Mouse (Mus musculus) erythroblast, embryonic 14.5 days (primary cell): ENCODE measurements around the gene Zdhhc16. TPM values are rescaled to one million over a fixed set of nuclear protein-coding genes. Genes with fewer than 3 reads are reported as not detected.

Experiments used
- H3K27me3 ChIP-seq: 2 replicates; pipeline ENCODE4 v1.6.1; 2012; ENCODE audit warnings: inconsistent platforms; ENCODE audit not compliant: control insufficient read depth
- H3K36me3 ChIP-seq: 2 replicates; pipeline ENCODE4 v1.6.1; 2012; ENCODE audit warnings: mild to moderate bottlenecking, inconsistent platforms; ENCODE audit not compliant: control insufficient read depth
- H3K4me1 ChIP-seq: 2 replicates; pipeline ENCODE4 v1.6.1; 2012; ENCODE audit warnings: inconsistent platforms; ENCODE audit not compliant: control insufficient read depth
- H3K4me3 ChIP-seq: replicated peaks from 2 replicates; pipeline ENCODE3; 2012; ENCODE audit warnings: moderate library complexity, mild to moderate bottlenecking, inconsistent platforms
- H3K9me3 ChIP-seq: 2 replicates; pipeline ENCODE4 v1.6.1; 2012; ENCODE audit warnings: low read length, inconsistent platforms, mixed read lengths; ENCODE audit not compliant: control insufficient read depth
- GATA1 ChIP-seq: IDR thresholded peaks from 2 replicates; pipeline ENCODE4 v1.6.1; 2012; ENCODE audit warnings: low read length, inconsistent platforms, mixed read lengths
- TAL1 ChIP-seq: IDR thresholded peaks from 3 replicates; pipeline ENCODE4 v1.6.1; 2012; ENCODE audit warnings: low read length, inconsistent platforms, mixed read lengths
- polyA plus RNA-seq: library from polyadenylated mRNA; stranded (reverse); fragments of >175 nt; gene quantifications from 2 replicates; pipeline ENCODE4 v1.2.3, GENCODE M21; 2012

Gene Zdhhc16
- polyA plus RNA-seq, 1 experiment: 3.1 TPM

DNA sequence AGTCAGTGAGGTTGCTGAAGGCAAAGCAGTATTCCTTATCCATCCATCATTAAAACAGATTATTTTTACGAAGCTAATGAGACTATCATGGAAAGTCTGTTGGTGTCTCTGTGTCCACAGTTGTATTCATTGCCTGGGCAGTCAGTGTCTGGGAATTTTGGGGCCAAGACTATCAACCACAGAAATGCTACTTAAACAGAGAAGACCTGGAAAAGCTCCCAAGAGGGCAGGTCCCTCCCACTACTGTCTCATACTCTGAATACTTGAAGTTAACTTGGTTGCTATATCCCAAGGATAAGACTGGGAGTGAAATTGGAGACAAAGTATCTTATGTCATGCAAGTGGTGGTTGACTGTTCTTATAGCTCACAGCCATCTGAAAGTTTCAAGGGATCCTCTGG, 2.6 kb downstream of the Zdhhc16 start:
- Histone ChIP-seq H3K4me3 (no peak overlapping the region), H3K9me3 (no peaks in the 10 kb centered on the region), H3K27me3 (no peaks in the 10 kb centered on the region), H3K4me1 (peaks cover 33% of the 10 kb centered on the region), H3K36me3 (peaks cover 52% of the 10 kb centered on the region)
- TF ChIP-seq TAL1: no peak
- no peak for TF ChIP-seq GATA1

DNA sequence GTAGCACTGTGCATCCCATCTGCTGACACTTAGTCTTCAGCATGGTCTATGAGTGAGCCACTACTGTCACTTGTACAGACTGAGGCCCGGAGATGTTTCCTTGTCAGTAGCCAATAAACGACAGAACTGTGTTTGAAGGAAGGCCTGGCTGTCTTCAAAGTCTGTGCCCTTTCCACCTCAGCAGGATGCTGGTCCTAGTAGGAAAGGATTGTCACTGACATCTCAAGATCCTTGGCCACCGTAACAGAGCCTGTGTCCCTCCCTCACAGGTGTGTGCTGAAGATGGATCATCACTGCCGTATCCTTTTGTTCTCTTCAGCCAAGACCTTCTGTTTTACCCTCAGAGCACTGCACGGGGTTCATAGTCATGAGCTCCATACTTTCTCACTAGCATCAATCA, 5.3 kb downstream of the Zdhhc16 start:
- no peak for TF ChIP-seq GATA1
- no peak for TF ChIP-seq TAL1
- H3K4me1 ChIP-seq: peaks cover 15% of the 10 kb centered on the region
- H3K4me3 ChIP-seq: no peak overlapping the region
- H3K9me3 ChIP-seq: no peaks in the 10 kb centered on the region
- H3K27me3 ChIP-seq: no peaks in the 10 kb centered on the region
- H3K36me3 ChIP-seq: peaks cover 74% of the 10 kb centered on the region

DNA sequence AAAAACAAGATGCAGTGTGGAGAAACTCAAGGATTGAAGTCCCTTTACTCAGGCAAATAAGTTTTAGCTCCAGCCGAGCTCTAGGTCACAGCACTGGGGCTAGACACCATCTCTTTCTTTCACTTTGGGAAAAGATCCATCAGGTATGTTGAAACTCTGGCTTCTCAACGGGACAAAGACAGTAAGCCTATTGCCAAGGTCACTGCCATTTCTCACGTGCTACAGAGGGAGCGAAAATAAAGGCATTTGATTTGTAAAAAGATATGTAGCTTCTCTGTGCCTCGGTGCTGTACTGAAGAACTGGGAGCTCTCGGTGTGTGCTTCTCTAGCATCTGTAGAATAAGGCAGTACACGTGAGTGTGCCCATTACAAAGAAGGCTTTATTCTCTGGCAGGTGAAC, 10.6 kb downstream of the Zdhhc16 start:
- Histone ChIP-seq H3K4me1 (peaks cover 3% of the 10 kb centered on the region), H3K27me3 (no peaks in the 10 kb centered on the region), H3K9me3 (no peaks in the 10 kb centered on the region), H3K36me3 (peaks cover 97% of the 10 kb centered on the region), H3K4me3 (no peak overlapping the region)
- TF ChIP-seq TAL1: no peak
- TF ChIP-seq GATA1: no peak

DNA sequence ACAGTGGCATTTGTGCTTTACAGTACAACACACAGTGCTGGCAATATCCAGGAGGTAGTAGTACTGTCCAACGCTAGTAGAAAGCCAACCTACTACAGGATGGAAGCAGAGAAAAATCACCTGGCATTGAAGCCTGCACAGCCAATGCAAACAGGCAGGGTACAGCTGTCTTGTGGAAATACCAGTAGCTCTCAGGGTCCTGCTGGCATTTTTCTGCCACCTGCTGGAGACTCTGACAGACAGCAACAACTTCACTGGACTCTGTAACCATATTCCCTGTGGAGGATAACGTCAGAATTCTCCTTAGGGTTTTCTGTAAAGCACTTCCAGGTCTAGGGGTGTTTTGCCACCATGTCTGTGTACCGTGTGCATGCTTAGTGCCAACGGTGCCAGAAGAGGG, 19.0 kb downstream of the Zdhhc16 start:
- Histone ChIP-seq H3K36me3 (peaks cover 98% of the 10 kb centered on the region), H3K4me3 (no peak overlapping the region), H3K27me3 (no peaks in the 10 kb centered on the region), H3K9me3 (no peaks in the 10 kb centered on the region), H3K4me1 (peaks cover under 1% of the 10 kb centered on the region)
- TF ChIP-seq GATA1: no peak
- no peak for TF ChIP-seq TAL1

GRCm38 (mm10) chr19:41953574-41953973, 20.3 kb downstream of the Zdhhc16 start:
- Histone ChIP-seq H3K27me3 (no peaks in the 10 kb centered on the region), H3K9me3 (no peaks in the 10 kb centered on the region), H3K4me3 (no peak overlapping the region), H3K4me1 (no peaks in the 10 kb centered on the region), H3K36me3 (peaks cover 98% of the 10 kb centered on the region)
- TF ChIP-seq GATA1: no peak
- TF ChIP-seq TAL1: no peak

DNA sequence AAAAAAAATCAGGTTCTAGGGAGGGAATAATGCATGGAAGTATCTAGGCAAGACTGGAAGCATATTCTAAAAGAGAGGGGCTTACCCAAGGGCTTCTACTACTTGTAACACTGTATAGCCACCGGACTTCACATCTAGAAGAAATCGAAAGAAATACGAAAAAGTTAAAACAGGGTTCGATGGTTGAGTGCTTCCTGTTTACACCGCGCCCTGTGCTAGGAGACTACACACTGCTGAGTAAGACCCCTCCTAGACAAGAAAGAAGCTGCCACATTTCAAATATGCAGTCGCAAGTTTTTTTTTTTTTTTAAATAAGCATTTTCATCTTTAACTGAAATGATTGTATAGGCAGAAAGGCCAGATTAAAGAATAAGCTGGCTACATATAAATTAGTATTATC, 36.3 kb downstream of the Zdhhc16 start:
- Histone ChIP-seq H3K9me3 (no peaks in the 10 kb centered on the region), H3K36me3 (peaks cover 66% of the 10 kb centered on the region), H3K4me1 (no peaks in the 10 kb centered on the region), H3K4me3 (no peak overlapping the region), H3K27me3 (no peaks in the 10 kb centered on the region)
- TF ChIP-seq TAL1 (no peak), GATA1 (no peak)

DNA sequence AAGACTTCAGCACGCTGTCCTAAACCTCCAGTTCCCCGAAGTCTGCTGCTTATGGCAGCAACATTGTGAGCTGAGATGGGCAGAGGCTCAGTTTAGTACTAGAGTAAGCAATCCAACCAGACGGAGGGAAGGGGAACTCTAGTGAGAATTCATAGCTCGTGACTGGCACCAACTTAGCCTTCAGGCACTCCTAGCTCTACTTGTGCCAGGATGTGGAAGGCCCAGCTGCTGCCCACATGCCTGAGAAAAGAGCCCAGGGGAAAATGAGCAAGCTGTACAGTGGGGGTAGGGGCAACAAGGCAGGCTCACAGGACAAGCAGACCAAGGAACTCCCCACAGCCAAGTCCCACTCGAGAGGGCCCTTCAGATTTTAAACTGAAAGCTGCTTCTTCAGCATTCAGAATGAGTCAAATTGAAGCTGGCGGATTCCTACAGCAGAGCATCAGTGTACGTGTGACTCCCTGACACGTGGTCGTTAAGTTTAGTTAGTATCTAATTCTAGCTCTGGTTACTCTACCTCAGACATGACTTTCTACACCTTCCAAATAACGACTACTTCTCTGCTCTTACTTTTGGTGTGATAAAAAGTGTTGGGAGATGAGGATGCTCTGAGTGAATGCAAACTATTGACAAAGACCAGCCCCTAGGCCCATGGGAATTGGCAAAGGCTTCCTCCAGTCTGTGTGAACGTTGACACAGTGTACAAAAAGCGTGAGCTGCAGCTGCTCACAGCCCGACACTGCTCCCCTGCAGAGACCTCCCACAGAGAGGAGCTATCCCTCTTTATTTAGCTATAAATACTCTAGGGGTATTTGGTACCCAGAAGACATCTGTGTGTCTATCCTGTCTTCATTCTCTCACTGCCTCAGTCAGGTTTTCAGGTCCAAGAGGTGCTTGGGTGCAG, 40.9 kb downstream of the Zdhhc16 start:
- TF ChIP-seq TAL1 (no peak), GATA1 (no peak)
- Histone ChIP-seq H3K4me3 (no peak overlapping the region), H3K9me3 (no peaks in the 10 kb centered on the region), H3K36me3 (peaks cover 49% of the 10 kb centered on the region), H3K4me1 (peaks cover 8% of the 10 kb centered on the region; the same call in 1 of the 2 replicates), H3K27me3 (no peaks in the 10 kb centered on the region)

DNA sequence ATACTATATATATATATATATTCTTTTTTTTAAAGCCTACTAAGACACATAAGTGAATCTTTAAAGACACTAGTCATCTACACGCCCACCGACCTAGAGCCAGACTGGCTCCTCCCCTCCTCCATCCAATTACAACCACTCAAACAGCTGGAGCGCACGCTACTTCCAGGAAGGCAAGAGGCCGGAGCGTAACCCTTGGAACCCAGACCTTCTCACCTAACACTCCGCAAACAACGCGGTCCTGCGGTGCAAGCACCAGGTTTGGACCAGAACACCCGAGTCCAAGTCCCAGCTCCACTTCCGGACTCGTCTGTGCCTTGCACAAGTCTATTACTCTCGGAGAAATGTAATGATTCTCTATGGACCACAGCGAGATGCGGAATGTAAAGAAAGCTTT, 47.1 kb downstream of the Zdhhc16 start:
- Histone ChIP-seq H3K4me3 (peak overlapping the region; percentile 78), H3K36me3 (peaks cover 21% of the 10 kb centered on the region), H3K4me1 (peaks cover 37% of the 10 kb centered on the region), H3K9me3 (no peaks in the 10 kb centered on the region; the same call in 1 of the 2 replicates), H3K27me3 (peaks cover 39% of the 10 kb centered on the region)
- TF ChIP-seq GATA1 (no peak), TAL1 (no peak)

- Histone ChIP-seq H3K4me1 (peaks cover 37% of the 10 kb centered on the region), H3K4me3 (peak within 1 kb of the TSS; percentile 78), H3K27me3 (peaks cover 39% of the 10 kb centered on the region), H3K9me3 (no peaks in the 10 kb centered on the region; the same call in 1 of the 2 replicates), H3K36me3 (peaks cover 19% of the 10 kb centered on the region)
- TF ChIP-seq TAL1 (no peak), GATA1 (no peak)
These were observed 47.7 kb downstream of the Zdhhc16 start, which contains the start of gene Mms19 for GRCm38 (mm10) chr19:41980819-41981594. Mms19 (minus strand) TSS chr19:41981157.
